Mouse (Mus musculus) liver, embryonic 16.5 days (tissue): ENCODE data around the gene Elof1. TPM values are rescaled to one million over a fixed set of nuclear protein-coding genes. Genes with fewer than 3 reads are reported as not detected.
A peak's percentile ranks its signal among the peaks of the same experiment; 100 is the strongest.
"Not testable (repeated sequence)": the region's sequence is repeated elsewhere in the genome, so short reads cannot be mapped to it uniquely, and the experiment has no call there.

ENCODE experiments used
- ATAC-seq: fragments of 200-750 bp; cut with Nextera tagmentation; 2 replicates; pipeline ENCODE4 v1.8.0; 2017; ENCODE audit warnings: low read depth, mild to moderate bottlenecking, moderate number of reproducible peaks, moderate library complexity
- H3K27ac ChIP-seq: fragments of 300-500 bp; sonication (generic); 2 replicates; pipeline ENCODE4 v1.5.1; 2014; ENCODE audit warnings: mild to moderate bottlenecking, low read length
- H3K27me3 ChIP-seq: fragments of 300-500 bp; sonication (generic); 2 replicates; pipeline ENCODE4 v1.6.1; 2014; ENCODE audit warnings: low read depth, low read length, mixed read lengths; ENCODE audit not compliant: control insufficient read depth, insufficient read depth
- H3K36me3 ChIP-seq: fragments of 300-500 bp; sonication (generic); 2 replicates; pipeline ENCODE4 v1.6.1; 2014; ENCODE audit warnings: mild to moderate bottlenecking; ENCODE audit not compliant: control insufficient read depth, insufficient read depth
- H3K4me1 ChIP-seq: fragments of 300-500 bp; sonication (generic); 2 replicates; pipeline ENCODE4 v1.6.1; 2014; ENCODE audit warnings: low read depth, low read length, mixed read lengths; ENCODE audit not compliant: control insufficient read depth
- H3K4me2 ChIP-seq: fragments of 300-500 bp; sonication (generic); 2 replicates; pipeline ENCODE4 v1.6.1; 2014; ENCODE audit warnings: low read depth, low read length, mixed read lengths
- H3K4me3 ChIP-seq: fragments of 300-500 bp; sonication (generic); 2 replicates; pipeline ENCODE4 v1.5.1; 2014; ENCODE audit warnings: low read depth, mild to moderate bottlenecking, low read length
- H3K9ac ChIP-seq: fragments of 300-500 bp; sonication (generic); 2 replicates; pipeline ENCODE4 v1.6.1; 2014; ENCODE audit warnings: low read depth, low read length
- H3K9me3 ChIP-seq: fragments of 300-500 bp; sonication (generic); replicated peaks from 2 replicates; pipeline ENCODE4 v1.6.1; 2016; ENCODE audit warnings: low read length; ENCODE audit not compliant: control insufficient read depth
- WGBS: fragments of 180-500 bp; shearing (Covaris S2); extraction: QIAGEN DNeasy Blood & Tissue Kit; methylation state at CpG from one replicate; pipeline ENCODE4 v1.1.7; 2014; ENCODE audit not compliant: insufficient replicate concordance; 5-methylcytosine and 5-hydroxymethylcytosine counted together
- polyA plus RNA-seq: library from polyadenylated mRNA; unstranded; fragments of >200 nt; fragmentation: Nextera tagmentation; extraction: Ambion mirVana; gene quantifications from 2 replicates; pipeline ENCODE4 v1.2.1, GENCODE M21; 2015

Gene Elof1
- polyA plus RNA-seq, 1 experiment from 2014 or later = 77.8 TPM

DNA sequence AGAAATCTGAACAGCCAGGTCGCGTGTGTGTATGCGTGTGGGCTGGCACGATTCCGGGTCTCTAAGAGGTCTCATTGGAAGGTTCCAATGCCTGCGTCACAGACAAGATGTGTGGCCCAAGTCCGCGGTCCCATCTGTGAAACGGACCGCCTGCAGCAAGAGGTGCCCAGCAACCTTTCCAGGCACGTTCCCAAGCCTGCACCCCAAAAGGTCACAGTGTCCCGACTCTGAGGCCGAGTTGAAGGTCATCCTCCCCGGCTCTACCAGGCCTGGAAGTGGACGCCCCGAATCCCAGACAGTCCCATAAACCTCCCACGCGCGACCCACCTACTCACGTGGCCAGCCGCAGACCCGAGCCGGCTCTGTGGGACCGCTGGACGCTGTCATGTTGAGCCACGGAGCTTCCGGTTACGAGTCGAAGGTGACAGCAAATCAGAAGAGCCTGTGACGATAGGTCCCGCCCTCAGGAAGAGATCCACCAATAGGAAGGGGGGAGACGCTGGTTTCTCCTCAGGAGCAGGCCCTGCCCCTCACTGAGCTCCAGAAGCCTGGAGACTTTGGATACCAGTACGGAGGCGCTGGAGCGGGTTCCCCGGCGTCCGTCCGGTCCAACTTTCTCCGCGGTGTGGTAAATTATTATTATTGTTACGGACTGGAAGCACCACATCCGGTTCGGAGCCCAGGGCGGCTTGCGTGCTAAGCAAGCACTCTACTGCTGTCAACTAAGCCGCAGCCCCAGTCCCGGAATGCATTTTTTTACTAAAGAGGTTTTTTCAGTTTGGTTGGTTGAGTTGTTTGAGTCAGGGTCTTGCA, 31.7 kb downstream of the Elof1 start, which contains the start of gene Ecsit:
Ecsit (minus strand) TSS at position 417 of the 813 bp plus-strand sequence.
- under 1% methylated on average over 48 of the region's 48 CpGs for WGBS
- Histone ChIP-seq H3K36me3 (no peaks in the 10 kb centered on the region), H3K27ac (peak within 1 kb of the TSS; percentile 34; the same call in 1 of the 2 replicates), H3K4me2 (peak within 1 kb of the TSS; percentile 82), H3K9ac (peak within 1 kb of the TSS; percentile 77), H3K4me3 (peak within 1 kb of the TSS; percentile 79), H3K9me3 (no peaks in the 10 kb centered on the region), H3K4me1 (peaks cover 8% of the 10 kb centered on the region), H3K27me3 (no peaks in the 10 kb centered on the region)
- peak; percentile 99 for ATAC-seq

DNA sequence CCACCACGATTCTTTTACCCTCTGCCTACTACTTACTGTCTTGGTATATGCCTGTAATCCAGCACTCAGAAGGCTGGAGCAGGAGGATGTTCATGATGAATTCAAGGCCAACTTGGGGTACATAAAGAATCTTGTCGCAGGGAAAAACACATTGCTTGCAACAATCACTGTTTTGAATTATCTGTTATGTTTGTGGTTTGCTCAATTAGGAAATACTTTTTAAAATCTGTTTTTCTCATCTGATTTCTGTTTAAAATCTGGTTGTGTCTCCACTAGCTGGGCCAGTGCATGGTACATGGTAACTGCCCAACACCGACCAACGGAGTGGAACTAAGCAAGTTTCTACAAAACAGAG, 32.3 kb downstream of the Elof1 start:
- H3K36me3 ChIP-seq = no peaks in the 10 kb centered on the region
- 21% methylated on average over 4 of the region's 4 CpGs for WGBS
- H3K27ac ChIP-seq = no peak overlapping the region
- H3K4me3 ChIP-seq = peak overlapping the region; percentile 79
- ATAC-seq = no peak
- H3K4me1 ChIP-seq = peaks cover 8% of the 10 kb centered on the region
- no peaks in the 10 kb centered on the region for H3K27me3 ChIP-seq
- H3K9ac ChIP-seq = peak overlapping the region; percentile 77
- H3K4me2 ChIP-seq = peak overlapping the region; percentile 81
- no peaks in the 10 kb centered on the region for H3K9me3 ChIP-seq

DNA sequence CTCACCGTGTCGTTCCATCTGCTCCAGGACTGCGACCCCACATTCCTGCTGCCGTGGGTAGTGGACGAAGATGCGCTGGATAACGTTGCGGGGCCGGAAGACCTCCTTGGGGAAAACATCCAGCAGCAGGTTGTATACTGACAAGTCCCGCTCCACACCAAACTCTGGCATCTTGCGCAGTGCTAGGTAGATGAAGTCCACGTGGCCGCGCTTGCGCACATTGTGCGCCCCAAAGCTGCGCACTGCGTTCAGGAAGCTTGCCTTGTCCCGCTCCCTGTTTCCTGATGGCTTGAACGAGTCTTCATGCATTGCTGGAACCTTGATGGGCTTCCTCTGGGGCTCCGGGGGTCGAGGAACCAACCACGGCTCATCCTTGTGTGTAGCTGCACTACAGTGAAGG, 40.7 kb downstream of the Elof1 start:
- Histone ChIP-seq H3K27me3 (no peaks in the 10 kb centered on the region), H3K9me3 (no peaks in the 10 kb centered on the region), H3K36me3 (no peaks in the 10 kb centered on the region; the same call in 1 of the 2 replicates), H3K4me3 (no peak overlapping the region), H3K9ac (no peak overlapping the region), H3K4me2 (no peak overlapping the region), H3K4me1 (peaks cover 6% of the 10 kb centered on the region), H3K27ac (no peak overlapping the region)
- WGBS = 87% methylated on average over 23 of the region's 23 CpGs
- ATAC-seq = no peak

DNA sequence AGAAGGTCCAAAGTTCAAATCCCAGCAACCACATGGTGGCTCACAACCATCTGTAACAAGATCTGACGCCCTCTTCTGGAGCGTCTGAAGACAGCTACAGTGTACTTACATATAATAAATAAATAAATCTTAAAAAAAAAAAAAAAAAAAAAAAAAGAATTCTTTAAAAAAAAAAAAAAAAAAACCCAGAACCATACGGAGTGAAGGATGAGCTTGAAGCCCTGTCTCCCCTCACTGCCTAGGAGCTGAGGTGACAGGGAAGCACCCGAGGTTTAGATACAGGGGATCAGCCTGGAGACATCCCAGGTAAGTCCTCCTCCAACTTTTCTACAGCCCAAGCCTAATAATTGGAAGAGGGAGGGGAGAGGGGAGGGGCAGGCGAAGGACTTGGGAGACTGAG, 41.2 kb downstream of the Elof1 start:
- not testable (repeated sequence) for H3K27me3 ChIP-seq, ATAC-seq, H3K9ac ChIP-seq, H3K4me1 ChIP-seq, H3K4me3 ChIP-seq, H3K9me3 ChIP-seq, H3K27ac ChIP-seq, H3K4me2 ChIP-seq, H3K36me3 ChIP-seq
- 66% methylated on average over 5 of the region's 5 CpGs for WGBS

DNA sequence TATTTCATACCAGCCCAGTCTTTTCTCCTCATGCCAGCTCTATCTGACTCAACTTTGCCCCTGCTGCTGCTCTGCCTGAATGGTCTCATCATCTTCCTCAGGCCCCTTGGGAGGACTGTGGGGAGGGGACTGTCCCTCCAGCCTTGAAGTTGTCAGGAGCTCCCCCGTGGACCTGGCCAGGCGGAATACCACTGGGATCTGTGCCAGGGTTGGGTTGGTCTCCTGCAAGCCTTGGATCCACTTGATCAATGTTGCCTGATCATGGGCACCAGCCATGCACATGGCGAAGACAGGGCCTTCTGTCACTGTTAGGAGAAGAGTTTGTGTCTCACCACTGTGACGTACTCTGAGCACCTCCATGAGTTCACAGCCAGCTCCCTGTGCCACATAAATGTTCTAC, 44.7 kb downstream of the Elof1 start:
- H3K27ac ChIP-seq = no peak overlapping the region
- H3K4me3 ChIP-seq = no peak overlapping the region
- ATAC-seq = no peak
- no peak overlapping the region for H3K9ac ChIP-seq
- no peak overlapping the region for H3K4me2 ChIP-seq
- no peaks in the 10 kb centered on the region; the same call in 1 of the 2 replicates for H3K36me3 ChIP-seq
- 85% methylated on average over 4 of the region's 4 CpGs for WGBS
- H3K9me3 ChIP-seq = no peaks in the 10 kb centered on the region
- H3K4me1 ChIP-seq = peaks cover 9% of the 10 kb centered on the region
- H3K27me3 ChIP-seq = no peaks in the 10 kb centered on the region

DNA sequence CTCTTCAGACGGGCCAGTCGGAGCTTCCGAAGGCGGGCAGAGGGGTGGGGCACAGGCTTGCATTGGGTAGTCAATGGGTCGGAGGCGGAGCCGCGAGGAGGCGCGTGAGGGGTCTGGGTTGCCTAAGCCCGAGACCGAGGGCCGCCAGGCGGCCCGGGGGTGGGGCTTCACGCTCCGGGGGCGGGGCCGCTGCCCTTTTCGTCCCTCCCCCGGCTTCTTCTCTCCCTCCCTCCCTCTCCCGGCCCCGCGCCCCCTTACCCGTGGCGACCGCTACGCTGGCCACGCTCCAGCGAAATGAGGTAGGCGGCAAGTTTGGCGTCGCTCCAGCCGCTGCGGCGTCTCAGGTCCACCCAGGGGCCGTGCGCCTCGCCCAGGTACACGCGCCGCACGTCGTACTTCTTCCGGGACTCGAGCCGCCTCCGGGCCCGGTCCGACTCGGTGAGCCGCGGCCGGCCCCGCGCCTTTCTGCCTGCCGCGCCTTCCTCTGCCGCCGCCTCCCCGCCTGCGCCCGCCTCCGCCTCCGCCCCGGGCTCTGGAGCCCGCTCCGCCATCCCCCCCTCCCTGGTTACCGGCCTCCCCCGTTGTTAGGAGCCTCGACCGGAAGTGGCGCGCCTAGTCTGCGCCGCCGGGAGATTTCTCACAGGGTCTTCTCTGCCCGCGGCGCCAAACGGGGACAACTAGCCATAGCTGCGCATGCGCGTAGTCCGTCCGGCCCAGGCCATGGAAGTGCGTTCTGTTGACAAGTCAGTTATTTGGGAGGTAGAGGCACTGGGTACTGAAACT, 46.0 kb downstream of the Elof1 start, which contains the start of the genes Gm49318 and Zfp653:
Gm49318 (minus strand) TSS at position 469 of the 783 bp plus-strand sequence.
Zfp653 (minus strand) TSS at position 586 of the 783 bp plus-strand sequence.
- ATAC-seq = peak; percentile 93
- H3K9me3 ChIP-seq = no peaks in the 10 kb centered on the region
- WGBS = under 1% methylated on average over 72 of the region's 87 CpGs
- H3K27me3 ChIP-seq = no peaks in the 10 kb centered on the region
- peak within 1 kb of the TSS; percentile 75 for H3K4me2 ChIP-seq
- H3K4me1 ChIP-seq = peaks cover 12% of the 10 kb centered on the region
- H3K9ac ChIP-seq = peak within 1 kb of the TSS; percentile 91
- H3K36me3 ChIP-seq = no peaks in the 10 kb centered on the region; the same call in 1 of the 2 replicates
- H3K27ac ChIP-seq = peak within 1 kb of the TSS; percentile 95
- peak within 1 kb of the TSS; percentile 89 for H3K4me3 ChIP-seq

DNA sequence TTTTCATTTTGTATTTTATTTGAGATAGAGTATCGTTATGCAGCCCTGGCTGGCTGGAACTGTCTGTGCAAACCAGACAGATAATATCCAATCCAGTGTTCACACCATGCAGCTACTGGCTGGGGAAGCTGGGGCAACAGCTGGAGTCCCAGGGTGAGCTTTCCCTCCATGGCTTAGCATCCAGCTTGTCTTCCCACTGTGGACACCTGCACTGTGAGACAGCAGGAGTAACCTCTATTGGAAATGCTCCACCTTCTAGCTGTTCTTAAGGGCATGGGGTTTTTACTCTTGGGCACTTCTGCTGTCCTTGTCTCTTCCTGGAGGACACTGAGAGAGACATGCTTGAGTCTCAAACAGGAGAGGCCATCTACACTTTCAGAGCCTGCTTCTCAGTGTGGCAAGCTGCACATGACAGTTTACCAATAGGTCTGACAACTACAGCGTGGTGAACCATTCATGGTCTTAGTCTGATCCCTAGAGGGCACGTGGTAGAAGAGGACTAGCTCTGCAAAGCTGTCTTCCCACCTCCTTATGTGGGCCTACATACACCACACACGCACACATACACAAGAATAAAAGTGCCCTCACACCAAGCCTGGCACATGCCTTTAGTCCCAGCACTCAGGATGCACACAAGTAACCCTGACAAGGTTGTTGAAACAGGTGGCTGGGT, 47.0 kb downstream of the Elof1 start:
- Histone ChIP-seq H3K9me3 (no peaks in the 10 kb centered on the region), H3K4me1 (peaks cover 14% of the 10 kb centered on the region), H3K36me3 (peaks cover 2% of the 10 kb centered on the region; the same call in 1 of the 2 replicates), H3K4me3 (peak overlapping the region; percentile 89), H3K27ac (peak overlapping the region; percentile 95), H3K9ac (peak overlapping the region; percentile 91), H3K27me3 (no peaks in the 10 kb centered on the region), H3K4me2 (peak overlapping the region; percentile 75)
- no peak for ATAC-seq
- WGBS = 57% methylated on average over 4 of the region's 4 CpGs

DNA sequence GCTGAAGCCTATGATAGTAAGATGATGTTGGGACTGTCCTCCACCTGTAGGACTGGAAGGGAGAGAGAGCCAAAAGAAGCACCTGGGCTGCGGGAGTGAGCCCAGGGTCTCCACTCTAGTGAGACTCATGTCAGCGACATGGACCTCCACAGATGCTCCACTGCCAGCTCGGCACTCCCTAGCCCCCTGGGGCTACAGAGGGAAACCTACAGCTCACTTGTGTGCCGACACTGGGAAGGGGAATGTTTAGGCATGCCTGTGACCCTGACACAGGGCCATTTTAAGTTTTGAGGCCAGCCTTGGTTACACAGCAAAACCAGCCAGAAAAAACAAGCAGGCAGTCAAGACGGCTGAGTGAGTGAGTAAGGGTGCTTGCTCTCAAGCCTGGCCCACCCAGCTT, 49.8 kb downstream of the Elof1 start:
- Histone ChIP-seq H3K36me3 (peaks cover 5% of the 10 kb centered on the region; the same call in 1 of the 2 replicates), H3K9me3 (no peaks in the 10 kb centered on the region), H3K4me2 (no peak overlapping the region), H3K4me3 (no peak overlapping the region), H3K4me1 (peaks cover 14% of the 10 kb centered on the region), H3K27ac (no peak overlapping the region), H3K27me3 (no peaks in the 10 kb centered on the region), H3K9ac (no peak overlapping the region)
- WGBS = 80% methylated on average over 5 of the region's 5 CpGs
- ATAC-seq = no peak
